Mouse (Mus musculus): ENCODE results near the gene Sf3a1.

Sf3a1 gene

DNA sequence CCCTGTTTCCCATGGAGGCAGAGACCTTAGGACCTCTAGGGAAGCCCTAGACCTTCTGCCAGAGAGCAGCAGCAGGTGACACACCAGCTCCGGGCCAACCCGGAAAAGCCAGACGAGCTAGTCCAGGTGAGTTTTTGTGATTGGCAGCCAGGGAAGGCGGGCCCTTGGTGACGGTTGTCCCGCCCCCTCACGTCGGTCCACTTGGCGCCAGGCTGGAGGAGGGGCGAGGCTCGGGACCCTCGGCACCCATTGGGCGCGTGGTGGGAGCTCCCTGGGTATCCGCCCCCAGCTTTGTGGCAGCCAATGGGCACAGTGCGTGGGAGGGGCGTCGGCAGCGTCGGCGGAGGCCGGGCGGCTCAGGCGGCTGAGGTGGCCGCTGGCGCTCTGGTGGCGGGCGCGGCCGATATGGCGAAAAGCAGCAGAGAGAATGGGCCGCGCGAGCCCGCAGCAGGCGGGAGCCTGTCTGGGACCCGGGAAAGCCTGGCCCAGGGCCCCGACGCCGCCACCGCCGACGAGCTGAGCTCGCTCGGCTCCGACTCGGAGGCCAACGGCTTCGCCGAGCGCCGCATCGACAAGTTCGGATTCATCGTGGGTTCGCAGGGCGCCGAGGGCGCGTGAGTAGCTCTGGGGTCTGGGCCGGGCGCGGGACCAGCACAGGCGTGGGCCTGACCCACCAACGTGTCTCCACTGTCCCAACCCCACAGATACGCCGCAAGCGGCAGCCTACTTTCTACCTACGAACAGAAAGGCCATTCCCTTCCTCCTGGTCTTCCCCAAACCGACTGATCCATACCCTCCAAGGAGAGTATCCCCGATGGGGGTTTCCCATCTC lies 26.6 kb downstream of the Sf3a1 start, which contains the start of gene Tbc1d10a:
Tbc1d10a (plus strand) TSS at position 304 of the 832 bp plus-strand sequence.
- peak; percentile 98 for DNase-seq (ENCODE audit: low spot score)

DNA sequence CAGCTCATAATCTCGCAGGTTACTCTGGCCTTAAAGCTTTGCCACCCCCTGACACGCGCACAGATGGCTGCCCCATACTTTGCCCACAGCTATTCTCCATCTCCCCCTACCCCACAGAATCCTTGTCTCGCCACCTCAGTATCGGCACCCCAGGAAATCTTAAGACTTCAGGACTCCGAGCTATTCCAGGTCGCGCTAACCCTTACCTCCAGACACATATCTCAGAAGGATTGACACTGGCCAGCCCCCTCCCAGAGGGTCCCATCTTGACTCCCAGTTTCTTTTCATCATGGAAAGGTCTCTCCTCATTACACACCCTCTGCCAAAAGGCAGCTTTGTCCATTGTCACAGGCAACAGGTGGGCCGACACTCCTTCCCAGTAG lies 27.2 kb downstream of the Sf3a1 start:
- DNase-seq (ENCODE audit: low spot score), result no peak

DNA sequence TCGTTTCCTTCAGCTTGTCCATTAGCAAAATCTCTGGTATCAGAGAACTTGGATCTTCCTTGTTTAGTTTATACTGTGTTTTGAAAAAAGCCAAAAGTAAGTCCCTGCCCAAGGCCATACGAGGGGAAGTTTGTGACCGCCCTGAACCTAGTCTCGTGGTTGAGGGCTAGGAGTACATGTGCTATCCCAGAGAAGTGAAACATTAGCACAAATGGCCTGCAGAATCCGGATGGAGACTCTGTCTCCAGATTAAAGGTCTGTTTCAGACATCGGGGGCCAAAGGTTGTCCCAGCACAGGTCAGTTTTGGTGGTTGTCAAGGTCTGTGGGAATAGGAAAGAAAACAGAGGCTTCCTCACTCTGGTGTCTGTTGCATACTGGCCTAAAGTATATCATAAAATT lies 29.0 kb downstream of the Sf3a1 start:
- no peak for DNase-seq (ENCODE audit: low spot score)

DNA sequence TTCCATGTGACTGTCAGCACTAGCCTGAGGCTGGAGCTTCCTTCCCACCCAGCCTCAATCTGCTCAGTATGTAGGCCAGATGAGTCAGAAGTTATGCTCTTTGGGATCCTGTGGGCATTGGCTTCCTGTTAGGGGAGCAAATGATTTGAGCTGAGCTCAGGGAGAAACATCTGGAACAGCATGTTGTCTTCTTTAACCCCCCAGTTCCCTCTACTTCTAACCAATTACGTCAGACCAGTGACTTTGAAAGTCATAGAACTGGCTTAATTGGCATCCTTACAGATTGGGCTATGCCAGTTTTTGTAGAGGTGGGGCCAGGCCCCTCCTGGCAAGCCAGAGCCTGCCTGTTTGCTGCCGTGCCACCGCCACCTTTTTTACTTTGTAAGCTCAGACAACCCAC lies 30.5 kb downstream of the Sf3a1 start:
- no peak for DNase-seq (ENCODE audit: low spot score)

DNA sequence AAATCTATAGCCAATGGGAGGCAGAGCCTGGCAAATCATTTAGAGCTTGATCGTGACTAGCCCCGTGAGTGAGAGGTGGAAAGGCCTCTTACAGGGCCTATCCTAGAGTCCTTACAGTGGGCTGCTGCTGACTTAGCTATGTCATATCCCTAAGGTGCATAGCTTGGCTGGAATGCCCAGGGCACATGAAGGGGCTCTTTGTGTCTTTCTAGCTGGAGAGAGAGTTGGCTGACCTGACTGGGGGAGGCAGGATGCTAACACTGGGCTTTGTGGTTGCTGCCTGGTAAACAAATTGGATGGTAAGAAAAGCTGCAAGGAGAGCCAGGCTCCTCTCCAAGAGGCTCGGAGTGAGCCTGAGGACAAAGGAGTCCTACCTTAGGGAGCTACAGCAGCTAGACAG lies 32.6 kb downstream of the Sf3a1 start:
- DNase-seq (ENCODE audit: low spot score), result no peak

DNA sequence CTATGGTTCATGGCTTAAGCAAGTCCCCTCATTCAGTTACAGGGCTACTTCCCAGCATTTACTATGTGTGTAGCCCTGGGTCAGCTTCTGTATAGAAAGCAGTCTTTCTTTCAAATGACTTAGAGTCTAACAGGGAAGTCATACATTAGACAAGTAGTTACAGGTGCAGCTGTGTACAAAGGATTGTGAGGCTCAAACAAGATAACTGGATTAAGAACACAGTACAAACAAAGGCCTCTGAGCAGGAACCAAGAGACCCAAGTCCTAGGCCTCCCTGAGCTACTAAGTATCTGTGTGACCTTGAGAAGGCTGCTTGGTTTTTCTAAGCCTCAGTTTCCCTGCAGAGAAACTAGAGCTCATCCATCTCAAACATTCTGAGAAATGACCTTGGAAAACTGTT lies 33.3 kb downstream of the Sf3a1 start:
- DNase-seq (ENCODE audit: low spot score), result no peak

DNA sequence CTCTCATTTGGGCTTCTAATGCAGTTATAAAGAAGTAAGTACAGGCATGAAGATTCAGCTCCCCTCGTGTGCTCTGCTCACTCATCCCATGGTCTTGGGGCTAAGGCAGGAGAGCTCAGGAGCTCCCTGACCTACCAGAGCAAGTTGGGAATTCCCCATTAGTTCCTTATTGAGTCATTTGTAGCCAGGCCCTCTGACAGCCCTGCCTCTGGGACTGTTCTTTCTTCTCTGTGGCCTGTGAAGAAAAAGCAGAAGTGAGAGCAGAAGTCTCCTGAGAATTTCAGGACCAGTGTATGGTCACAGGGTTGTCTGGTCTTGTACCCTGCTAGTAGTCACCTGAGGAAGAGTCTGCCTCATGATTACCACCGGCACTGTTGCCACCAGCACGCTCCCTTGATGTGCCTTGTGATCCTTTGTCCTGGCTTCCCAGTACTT lies 35.5 kb downstream of the Sf3a1 start:
- DNase-seq (ENCODE audit: low spot score), result peak; percentile 32

DNA sequence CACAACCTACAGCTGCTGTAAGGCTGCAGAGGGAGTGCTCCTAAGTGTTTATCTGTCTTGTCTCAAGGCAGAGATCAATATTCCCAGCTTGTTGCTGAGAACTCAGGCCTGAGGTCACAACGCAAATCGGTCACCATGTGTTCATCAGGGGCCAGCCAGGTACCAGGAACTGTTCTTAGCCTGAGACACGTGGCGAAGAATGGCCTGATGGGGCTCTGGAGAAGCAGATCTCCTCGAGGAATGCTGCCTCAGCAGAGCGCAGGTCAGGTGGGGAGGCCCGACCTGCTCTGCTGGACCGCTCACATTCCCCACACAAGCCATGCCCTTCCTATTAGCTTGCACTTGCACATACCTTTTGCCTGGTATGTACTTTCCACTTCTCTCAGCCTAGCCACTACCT lies 36.5 kb downstream of the Sf3a1 start:
- DNase-seq (ENCODE audit: low spot score), result no peak

DNA sequence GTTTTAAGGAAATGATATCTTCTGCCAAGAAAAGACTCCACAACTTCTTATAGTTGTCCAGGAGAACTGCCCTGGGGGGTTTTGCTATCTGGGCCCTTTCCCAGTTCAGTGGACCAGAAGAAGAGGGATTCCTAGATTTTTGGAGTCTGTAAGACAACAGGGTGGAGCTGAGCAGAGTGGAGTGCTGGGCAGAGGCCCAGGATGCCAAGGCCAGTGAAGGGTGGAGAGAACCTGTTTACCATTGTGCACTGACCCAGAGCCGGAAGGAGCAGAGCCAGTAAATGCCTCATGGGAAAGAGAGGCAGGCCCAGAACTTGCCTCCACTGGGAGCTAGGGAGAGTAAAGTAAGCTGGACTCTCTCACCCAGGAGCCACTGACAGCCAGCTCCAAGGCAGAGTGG lies 37.5 kb downstream of the Sf3a1 start:
- no peak for DNase-seq (ENCODE audit: low spot score)

DNA sequence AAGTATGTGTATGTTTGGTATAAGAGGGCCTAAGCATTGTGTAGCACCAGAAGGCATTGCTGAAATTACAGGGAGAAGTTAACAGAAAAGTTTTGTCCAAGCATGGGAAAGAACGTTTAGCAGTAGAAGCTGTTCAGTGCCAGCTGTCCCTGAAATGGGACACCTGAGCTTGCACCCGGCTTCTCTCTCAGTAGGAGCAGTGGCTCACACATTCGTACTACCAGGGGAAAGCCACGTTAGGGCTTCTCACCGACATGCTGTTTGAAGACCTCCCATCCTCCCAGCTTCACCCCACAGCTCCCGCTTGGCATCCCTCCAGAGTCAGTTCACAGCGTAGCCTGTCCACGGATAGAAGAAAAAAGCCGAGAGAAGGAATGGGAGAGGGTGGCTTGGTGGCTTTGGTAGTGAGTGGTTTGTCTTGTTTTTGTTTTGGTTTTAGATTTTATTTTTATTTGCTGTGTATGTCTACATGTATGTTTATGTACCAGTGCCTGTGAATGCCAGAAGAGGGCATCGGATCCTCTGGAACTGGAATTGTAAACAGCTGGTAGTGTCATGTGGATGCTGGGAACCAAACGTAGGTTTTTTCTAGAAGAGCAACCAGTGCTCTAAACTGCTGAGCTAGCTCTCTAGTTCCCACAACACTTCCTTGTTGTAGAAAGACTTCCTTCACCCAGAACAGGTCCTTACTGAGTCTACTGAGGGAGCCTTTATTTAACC lies 42.0 kb downstream of the Sf3a1 start:
- no peak for DNase-seq (ENCODE audit: low spot score)

DNA sequence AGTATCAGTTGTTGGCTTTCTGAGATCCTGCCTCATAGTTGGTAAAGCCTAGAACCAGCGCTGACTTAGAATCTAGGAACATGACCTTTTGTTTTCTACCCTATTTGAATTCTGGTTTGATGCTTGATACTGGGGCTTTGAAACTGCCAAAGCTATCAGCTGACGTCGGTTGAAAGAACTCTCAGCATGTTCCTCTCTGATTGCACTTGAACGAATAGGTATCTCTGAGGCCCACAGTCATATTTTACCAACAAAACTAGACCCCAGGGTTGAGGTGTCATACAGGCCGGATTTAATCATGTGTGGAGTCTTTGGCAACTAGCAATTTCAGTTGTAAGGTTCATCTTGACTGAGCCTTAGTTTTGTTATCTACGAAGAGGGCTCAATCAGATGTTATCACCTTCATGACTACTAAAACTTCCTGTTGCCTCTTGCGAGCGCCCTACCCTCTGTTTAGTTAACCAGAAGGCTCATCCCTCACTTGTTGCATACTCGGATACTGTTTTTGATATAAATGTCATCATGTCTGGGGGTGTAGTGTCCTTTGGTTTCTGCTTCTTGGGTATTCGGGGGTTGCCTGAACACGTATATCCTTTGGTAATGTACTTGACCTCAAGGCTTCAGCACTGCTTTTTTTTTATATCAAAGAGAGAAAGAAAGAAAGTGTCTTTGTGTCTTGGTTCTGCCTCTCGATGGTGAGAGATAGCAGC lies 43.0 kb downstream of the Sf3a1 start:
- DNase-seq (ENCODE audit: low spot score), result no peak

DNA sequence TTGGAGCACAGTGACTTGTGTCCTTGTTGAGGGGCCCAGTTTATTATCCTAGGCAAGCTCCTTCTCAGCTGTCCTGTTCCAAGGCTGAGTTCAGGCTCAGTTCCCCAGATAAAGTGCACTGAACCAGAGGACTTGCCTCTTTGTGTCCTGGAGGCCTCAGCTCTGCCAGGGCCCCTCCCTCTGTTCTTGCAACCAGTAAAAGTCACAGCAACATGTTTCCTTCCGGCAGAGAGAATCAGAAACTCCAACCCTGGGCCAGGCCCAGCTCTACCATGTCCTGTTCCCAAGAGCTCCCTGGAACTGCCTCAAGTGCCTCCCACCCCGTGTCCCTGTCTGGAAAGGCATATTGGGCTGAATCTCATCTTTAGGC lies 43.5 kb downstream of the Sf3a1 start:
- no peak for DNase-seq (ENCODE audit: low spot score)

DNA sequence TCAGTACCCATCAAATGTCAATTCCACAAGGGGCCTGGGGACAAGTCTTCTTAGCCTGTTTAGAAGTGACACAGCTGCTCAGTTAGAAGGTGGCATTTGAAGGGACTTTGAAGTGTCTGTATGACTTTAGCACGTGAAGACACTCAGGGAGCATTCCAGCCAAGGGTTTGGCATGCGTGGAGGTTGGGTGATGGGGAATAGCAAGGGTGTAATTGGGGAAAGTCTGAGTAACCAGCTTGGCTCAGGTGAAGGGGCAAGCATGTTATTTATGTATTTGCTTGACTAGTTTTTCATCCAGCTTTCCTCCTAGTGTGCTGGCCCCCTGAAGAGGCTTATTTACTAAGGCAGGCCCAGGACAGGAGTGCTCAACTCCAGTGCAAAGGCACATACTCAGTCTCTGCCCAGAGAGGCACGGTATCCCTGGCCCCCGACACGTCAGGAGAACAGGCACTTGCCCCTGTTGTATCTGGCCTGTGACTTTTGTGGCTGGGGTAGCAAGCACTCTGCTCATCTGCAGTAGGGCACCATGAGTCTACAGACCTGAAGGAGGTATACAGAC lies 45.0 kb downstream of the Sf3a1 start:
- DNase-seq (ENCODE audit: low spot score), result no peak

DNA sequence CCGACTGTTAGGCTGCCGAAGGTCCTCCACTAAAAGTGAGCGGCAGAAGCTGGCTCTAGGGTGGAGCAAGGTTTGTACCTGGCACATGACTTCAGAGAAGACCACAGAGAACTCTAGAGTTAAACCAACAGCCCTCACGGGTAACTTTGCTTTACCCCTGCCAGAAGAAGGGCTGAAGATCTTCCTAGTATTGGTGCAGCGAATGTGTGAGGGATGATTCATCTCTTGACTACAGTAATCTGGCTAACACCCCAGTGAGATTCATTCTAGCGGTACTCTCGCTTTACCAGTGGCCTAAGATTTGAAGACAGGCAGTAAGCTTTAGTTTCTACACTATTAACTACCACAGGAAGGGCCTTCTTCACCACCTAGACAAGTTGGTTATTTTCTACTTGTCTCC lies 45.8 kb downstream of the Sf3a1 start:
- no peak for DNase-seq (ENCODE audit: low spot score)

DNA sequence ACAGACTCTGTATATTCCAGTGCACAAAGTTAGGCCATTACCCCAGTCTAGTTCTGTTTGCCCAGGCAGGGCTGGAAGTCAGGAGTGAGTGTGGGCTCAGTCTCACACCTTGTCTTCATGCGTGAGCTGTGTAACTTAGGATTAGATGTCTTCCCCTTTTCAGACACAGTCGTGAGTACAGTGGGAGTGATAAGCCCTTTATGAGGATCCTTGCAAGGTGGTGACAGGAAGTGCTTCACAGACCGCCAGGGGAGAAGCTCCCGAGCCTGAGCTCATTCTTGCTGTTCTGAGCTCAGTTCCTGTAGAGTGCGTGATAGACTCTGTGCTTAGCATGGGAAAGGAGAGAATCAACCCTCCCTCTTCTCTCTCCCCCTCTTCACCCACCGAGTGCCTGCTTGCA lies 46.4 kb downstream of the Sf3a1 start:
- DNase-seq (ENCODE audit: low spot score), result no peak

DNA sequence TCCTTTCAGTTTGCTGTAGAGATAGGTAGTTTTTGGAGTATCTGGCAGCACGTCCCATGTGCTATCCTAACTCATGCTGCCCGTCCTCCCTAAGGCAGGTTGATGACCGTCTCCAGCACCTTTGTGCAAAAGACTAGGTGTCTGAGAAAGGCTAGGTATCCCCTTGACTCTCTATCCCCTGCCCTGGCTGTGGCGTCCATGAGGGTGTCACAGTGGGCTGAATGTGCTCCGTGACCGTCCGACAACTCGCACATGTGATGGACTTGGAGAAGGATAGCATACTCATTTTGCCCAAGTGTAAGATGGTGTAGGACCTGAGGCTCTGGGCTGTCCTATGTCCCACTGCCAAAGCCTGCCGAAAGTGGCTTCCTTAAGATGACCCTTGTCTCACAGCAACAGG lies 47.5 kb downstream of the Sf3a1 start:
- DNase-seq (ENCODE audit: low spot score), result no peak

DNA sequence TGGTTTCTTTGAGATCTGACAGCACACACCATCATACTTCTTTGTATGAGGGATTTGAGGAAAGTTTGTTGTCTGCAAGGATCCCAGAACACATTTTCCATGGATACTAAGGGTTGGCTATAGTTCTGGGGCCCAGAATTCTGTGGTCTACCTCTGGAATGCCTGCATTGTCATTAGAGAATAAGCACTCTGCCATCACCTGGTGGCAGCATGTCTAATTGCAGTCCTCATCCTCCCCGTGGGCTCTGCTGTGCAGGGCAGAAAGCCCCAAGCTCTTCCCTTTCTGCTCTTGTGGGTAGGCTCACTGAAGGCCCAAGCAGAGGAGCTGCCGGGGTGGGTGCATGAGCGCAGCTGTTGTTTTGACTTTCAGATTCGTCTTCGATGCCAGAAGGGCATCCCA lies 49.4 kb downstream of the Sf3a1 start:
- DNase-seq (ENCODE audit: low spot score), result no peak

DNA sequence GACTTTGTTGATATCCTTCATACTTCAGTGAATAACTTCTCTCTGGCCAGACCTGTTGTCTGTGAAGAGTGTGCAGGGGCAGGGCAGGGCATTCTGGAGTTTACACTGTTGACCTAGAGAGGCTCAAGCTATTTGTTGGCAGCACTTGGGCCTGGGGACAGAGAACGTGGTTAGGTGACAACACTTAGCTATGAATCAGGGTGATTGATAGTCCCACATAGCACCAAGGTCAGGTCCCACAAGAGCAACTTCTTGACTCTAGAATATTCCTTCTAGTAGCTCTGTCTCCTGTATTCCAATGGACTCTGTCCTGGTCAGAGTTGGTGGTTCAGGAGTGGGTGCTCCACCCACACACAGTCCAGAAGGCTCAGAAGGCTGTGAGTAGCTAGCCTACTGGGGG lies 50.6 kb downstream of the Sf3a1 start:
- DNase-seq (ENCODE audit: low spot score), result no peak

DNA sequence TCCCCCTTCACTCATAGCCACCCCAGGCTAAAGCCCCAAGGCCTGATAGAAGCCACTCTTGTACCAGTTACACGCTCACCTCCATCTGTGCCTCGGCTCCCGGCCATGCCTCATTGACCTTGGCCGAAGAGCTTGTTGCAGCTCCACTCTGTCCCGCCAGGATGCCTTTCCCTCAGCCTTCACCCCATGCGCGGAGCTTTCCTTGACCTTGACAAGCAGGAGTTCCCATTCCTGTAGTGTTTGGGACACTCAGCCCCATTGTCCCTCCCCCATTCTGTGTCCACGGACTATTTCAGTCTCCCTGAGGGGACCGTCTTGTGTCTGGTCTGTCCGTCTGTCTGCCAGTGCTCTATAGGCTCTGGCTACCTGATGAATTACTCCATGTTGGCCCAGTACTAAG lies 53.0 kb downstream of the Sf3a1 start:
- DNase-seq (ENCODE audit: low spot score), result no peak

DNA sequence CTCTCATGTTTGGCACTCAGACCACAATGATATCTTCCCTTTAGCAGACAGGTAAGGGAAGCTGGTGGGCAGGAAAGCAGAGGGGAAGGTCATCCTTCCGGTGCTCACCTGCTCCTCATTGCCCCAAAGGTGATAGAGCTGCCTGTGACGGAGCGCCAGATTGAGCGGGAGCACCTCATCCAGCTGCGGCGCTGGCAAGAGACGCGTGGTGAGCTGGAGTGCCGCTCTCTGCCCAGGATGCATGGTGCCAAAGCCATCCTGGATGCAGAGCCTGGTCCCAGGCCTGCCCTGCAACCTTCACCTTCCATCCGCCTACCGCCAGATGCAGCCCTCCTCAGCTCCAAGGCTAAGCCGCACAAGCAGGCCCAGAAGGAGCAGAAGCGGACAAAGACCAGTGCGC lies 54.4 kb downstream of the Sf3a1 start:
- no peak for DNase-seq (ENCODE audit: low spot score)

DNA sequence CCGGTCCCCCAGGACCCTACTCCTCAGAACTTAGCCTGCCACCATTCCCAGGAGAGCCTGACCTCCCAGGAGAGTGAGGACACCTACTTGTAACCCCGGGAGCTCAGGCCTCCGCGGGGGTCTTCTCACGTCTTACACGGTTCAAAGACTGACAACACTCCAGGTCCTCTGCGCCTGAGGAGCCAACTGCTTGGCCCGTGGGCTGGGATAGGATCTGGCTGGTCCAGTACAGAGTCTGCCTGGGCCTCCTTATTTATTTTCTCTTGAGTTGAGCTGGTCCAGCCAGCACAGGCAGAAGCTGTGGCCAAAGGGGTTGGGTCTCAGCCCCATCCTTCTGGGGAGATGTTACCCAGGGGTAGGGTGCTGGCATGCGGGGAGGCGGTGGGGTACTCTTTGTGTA lies 54.9 kb downstream of the Sf3a1 start:
- DNase-seq (ENCODE audit: low spot score), result no peak

DNA sequence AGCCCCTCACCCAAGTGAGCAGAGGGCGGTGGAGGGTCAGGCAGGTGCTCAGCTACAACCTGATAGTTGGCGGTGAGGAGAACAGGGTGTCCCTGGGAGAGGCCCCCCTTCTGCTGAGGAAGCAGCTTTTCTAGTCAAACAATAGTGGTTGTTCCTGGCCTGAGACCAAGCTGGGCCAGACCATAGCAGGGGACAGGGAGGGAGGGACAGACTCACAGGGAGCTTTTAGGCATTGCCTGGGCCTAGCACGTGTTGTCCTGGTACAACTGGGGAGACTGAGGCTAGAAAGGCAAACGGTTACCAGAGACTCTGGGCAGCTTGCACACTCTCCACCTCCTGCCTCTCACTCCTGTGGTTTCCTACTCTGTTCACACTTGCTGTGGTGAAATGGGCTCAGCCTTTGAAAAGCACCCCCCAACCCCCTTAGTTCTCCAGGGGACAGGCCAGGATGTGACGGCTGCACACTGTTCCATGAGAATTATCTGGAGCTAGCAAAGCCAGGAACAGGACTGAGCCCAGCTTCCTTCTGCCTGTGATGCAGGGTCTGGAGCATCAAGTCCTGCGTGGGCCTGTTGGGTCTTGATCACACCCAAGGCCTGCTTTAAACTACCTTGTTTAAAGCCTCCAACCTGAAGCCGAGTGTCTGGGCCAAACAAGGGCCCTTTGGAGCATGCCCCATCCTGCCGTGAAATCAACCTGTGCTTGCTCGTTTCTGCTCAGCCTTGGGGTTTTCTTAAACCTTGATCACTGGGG lies 56.3 kb downstream of the Sf3a1 start:
- no peak for DNase-seq (ENCODE audit: low spot score)
